Mouse (Mus musculus) erythroblast, embryonic 14.5 days (primary cell): ENCODE data around the gene Pmvk.

Experiments
- GATA1 ChIP-seq: IDR thresholded peaks from 2 replicates; pipeline ENCODE4 v1.6.1; 2012; ENCODE audit warnings: low read length, inconsistent platforms, mixed read lengths
- TAL1 ChIP-seq: IDR thresholded peaks from 3 replicates; pipeline ENCODE4 v1.6.1; 2012; ENCODE audit warnings: low read length, inconsistent platforms, mixed read lengths

GRCm38 (mm10) chr3:89473838-89474237 lies 19.5 kb downstream of the Pmvk start:
- TF ChIP-seq GATA1 (no peak), TAL1 (no peak)
